Mouse (Mus musculus): Measurements from ENCODE around the gene Klk1b3.
"Not testable (repeated sequence)": the region's sequence is repeated elsewhere in the genome, so short reads cannot be mapped to it uniquely, and the experiment has no call there.

Gene Klk1b3

DNA sequence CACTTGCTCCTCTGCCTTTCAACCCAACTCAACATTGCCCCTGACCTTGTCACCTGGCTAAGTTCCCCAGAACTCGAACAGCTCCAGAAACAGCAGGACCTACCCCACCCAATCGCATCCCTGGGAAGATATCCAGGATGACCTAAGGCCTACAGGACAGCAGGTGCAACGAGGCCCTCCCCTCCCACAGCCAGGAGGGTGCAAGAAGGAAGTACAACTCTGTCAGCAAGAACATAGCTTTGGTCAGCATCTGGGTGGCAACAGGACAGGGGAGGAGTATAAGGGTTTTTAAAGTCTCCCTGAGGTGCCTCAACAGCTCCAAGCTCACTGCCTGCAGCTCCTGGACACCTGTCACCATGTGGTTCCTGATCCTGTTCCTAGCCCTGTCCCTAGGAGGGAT is at the start of gene Klk1b3:
Gene Klk1b3 (plus strand): TSS at position 301 of the 400 bp plus-strand sequence.
- in situ Hi-C loops (cut with MboI, MseI), result no loop called here

- in situ Hi-C loops (cut with MboI, MseI), result loop anchor here (5.0 kb wide), 1 partner anchor 67 kb away; the partner anchor contains the start of gene Klk1b22
These were observed 18.5 kb upstream of the Klk1b3 start for GRCm38 (mm10) chr7:44179299-44180045.

GRCm38 (mm10) chr7:44186516-44186915 is 11.5 kb upstream of the Klk1b3 start:
- in situ Hi-C loops (cut with MboI, MseI), result not testable (repeated sequence)

- in situ Hi-C loops (cut with MboI, MseI), result not testable (repeated sequence)
These were observed 10.1 kb upstream of the Klk1b3 start, which contains the start of gene Klk1b24 for GRCm38 (mm10) chr7:44187936-44188335. Klk1b24 (plus strand) TSS chr7:44188236.

GRCm38 (mm10) chr7:44193466-44193865 is 4.5 kb upstream of the Klk1b3 start:
- in situ Hi-C loops (cut with MboI, MseI), result not testable (repeated sequence)

- in situ Hi-C loops (cut with MboI, MseI), result not testable (repeated sequence)
These were observed 9.1 kb downstream of the Klk1b3 start, which contains the start of gene Klk1b4 for GRCm38 (mm10) chr7:44207135-44207534. Klk1b4 (plus strand) TSS chr7:44207435.

DNA sequence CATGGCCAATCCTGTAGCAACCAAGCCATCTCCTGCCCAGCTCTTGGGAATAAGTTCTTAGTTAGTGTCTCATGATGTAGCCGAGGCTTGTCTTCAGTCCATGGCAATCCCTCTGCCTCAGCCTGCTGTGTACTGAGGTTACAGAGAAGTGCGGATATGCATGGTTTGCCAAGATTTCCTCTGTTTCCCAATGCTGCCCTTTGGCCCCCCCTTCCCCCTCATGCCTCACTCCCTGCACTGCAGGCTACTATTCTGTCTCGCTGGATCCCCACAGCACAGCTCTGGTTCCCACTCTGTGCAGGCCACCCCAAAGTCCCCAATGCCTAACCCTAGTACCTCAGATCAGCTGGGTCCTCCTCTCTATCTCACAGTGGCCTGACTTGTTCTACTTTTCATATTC is 10.3 kb downstream of the Klk1b3 start:
- in situ Hi-C loops (cut with MboI, MseI), result no loop called here

DNA sequence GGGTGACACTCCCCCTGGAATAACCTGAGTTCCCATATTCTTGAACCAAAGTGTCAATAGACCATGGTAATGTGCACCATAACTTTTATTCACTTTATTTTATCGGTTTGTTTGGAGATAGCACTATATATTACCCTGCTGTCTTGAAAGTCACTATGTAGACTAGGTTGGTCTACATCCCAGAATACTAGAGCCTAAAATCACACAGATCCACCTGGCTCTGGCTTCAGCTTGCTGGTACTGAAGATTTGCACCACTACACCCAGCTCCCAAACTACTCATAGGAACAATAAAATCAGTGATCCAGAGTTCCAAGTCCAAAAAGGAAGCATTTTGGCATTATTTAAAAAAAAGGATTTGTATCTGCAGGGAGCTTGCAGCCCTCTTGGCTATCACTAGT is 17.7 kb downstream of the Klk1b3 start, which contains the start of gene Klk1b5:
Gene Klk1b5 (plus strand): TSS at position 301 of the 400 bp plus-strand sequence.
- in situ Hi-C loops (cut with MboI, MseI), result no loop called here

DNA sequence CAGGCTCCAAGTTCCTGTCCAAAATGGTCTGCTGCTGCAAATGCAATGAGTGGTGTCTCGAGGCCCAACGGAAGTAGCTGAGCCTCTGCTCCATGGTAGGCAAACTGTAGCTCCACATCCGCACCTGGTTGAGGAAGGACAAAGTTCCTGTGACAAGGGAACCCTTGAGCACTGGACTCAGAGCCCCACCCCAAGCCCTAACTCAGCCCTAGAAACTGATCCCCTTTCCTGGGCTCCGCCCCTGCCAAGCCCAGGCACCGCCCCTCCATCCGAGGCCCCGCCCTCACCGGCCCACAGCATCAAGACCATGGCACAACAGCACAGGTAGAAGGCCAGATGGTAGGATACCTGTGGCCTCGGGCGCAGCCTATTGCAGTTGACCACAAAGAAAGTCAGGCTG is 23.6 kb downstream of the Klk1b3 start:
- in situ Hi-C loops (cut with MboI, MseI), result not testable (repeated sequence)

DNA sequence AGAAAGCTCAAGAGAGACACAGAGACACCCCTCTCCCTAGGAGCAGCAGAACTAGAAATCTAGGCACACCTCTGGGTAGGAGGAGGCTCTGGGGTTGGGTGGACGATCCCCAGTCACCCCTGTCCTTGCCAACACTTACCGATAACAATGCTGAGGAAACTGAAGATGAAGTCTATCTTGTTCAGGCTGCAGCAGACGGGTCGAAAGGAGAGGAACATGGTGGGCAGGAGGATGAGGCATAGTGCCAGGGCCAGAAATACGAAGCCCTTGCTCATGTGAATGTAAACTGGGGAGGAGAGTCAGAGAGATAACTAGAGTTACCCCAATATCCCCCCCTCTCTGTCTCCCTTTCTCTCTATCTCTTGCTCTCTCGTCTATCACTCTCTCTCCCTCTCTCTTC is 24.3 kb downstream of the Klk1b3 start:
- in situ Hi-C loops (cut with MboI, MseI), result not testable (repeated sequence)

- in situ Hi-C loops (cut with MboI, MseI), result no loop called here
These were observed 27.1 kb downstream of the Klk1b3 start, which contains the start of gene Klk1 for GRCm38 (mm10) chr7:44225076-44225475. Klk1 (plus strand) TSS chr7:44225360.

DNA sequence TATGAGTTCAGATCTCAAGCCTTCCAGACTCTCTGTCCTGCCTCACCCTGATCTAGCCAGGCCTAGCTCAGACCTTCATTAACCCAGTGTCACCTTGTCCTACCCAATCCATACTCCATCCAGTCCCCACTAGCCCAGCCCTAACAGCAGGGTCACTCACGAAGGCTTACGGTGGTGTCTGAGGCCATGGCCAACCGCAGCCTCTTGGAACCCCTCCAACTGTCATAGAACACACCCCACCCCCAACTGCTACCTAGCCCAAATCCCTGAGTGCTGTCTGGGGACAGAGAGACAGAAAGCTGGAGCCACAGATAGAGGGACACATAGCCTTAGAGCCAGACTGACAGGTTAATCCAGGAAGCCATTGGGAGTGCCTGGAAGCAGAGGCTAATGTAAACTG is 37.9 kb downstream of the Klk1b3 start, which contains the start of gene Gm36864:
Gene Gm36864 (plus strand): TSS at position 269 of the 400 bp plus-strand sequence.
- in situ Hi-C loops (cut with MboI, MseI), result no loop called here

DNA sequence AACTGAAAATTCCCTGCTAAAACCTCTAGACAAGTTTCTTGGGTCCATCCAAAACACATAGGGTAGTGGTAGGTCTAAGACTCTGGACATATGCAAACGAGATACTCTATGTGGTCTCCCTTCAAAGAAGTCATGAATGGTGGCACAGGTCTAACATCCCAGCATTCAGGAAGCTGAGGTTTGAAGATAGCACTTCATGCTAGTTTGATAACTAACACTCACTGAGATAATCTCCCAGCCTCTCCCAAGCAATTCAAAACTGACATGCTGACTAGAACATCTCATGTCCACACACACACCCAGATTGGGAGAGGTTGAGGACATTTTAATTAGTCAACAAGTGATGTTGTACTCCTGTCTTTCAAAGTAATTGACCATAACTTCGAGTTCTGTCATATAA is 41.9 kb downstream of the Klk1b3 start:
- in situ Hi-C loops (cut with MboI, MseI), result no loop called here

GRCm38 (mm10) chr7:44240712-44241111 is 42.7 kb downstream of the Klk1b3 start:
- in situ Hi-C loops (cut with MboI, MseI), result no loop called here

- in situ Hi-C loops (cut with MboI, MseI), result no loop called here
These were observed 43.2 kb downstream of the Klk1b3 start for GRCm38 (mm10) chr7:44241163-44241562.

DNA sequence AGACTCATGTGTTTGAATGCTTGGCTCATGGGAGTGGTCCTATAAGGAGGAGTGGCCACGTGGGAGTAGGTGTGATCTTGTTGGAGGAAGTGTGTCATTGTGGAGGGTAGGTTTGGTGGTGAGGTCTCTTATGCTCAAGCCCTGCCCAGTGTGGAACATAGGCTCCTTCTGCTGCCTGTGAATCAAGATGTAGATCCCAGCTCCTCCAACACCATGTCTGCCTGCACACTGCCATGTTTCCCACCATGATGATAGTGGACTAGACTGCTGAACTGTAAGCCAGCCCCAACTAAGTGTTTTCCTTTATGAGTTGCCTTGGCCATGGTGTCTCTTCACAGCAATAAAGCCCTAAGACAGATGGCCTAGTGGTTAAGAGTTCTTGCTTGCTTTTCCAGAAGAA is 46.1 kb downstream of the Klk1b3 start:
- in situ Hi-C loops (cut with MboI, MseI), result no loop called here

DNA sequence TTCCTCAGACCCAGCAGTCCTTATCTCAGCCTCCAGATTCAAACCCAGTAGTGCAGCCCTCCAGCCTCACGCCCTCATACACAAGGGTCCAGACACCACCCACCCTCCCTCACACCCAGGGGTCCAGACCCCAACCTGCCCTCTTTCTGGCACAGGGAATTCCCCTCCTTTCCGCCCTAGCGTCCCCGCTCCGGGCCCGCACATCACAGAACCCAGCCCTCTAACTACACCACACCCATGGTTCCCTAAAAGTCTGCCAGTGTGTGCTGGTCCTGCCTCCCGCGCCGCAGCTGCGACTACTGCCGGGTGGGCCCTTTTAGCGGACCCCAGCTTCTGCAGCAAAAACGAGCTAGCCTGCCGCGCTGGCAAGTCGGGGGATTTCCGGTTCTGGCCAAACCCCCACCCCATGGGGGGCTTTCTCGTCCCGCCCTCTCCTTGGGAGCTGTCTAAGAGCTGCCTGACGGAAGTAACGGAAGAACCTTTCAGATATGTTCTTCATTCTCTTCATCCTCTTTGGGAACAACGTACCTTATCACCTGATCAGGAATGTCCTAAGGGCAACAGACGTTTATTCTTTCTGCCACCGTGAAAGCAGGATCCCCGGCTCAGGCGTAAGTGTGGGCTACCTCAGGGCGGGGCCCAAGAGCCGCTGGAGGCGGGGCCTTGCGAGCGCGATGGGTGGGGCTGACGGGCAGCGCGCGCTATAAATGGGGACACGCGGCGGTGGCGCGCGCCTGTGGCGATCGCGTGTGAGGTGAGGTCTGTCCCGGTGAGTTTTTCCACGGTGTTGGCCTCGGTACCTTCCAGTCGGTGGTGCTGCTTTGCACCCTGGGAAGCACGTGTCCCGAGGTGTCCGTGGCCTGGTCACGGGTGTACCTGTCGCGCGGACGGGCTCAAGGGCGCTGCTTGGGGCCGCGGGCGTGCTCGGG is 48.3 kb downstream of the Klk1b3 start, which contains the start of the genes 1700028J19Rik and 2410002F23Rik:
Gene 1700028J19Rik (minus strand): TSS at position 641 of the 929 bp plus-strand sequence.
Gene 2410002F23Rik (plus strand): TSS at position 668 of the 929 bp plus-strand sequence.
- in situ Hi-C loops (cut with MboI, MseI), result no loop called here

DNA sequence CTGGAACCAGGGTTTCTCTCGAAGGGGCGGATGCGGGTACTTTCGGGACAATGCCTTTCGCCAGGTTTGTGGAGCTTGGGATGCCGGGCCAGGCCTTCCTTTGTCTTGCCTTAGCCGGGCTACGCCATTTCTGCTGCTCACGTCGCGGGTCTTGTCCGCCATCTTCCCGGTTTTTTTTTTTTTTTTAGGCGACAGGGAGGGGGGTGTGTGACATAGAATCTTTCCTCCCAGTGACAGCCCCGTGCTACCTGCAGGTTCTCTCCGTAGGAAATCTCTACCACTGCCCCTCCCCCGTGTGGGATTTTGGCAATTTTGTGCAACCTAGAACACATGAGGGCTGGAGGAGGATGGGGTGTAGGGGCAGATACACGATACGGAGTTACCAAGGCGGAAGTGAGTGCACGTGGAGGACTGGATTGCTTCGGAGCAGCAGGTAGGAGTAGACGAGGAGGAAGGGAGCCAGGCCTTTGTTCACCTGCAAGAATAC is 49.0 kb downstream of the Klk1b3 start:
- in situ Hi-C loops (cut with MboI, MseI), result no loop called here

- in situ Hi-C loops (cut with MboI, MseI), result no loop called here
These were observed 50.0 kb downstream of the Klk1b3 start for GRCm38 (mm10) chr7:44247971-44248370.

DNA sequence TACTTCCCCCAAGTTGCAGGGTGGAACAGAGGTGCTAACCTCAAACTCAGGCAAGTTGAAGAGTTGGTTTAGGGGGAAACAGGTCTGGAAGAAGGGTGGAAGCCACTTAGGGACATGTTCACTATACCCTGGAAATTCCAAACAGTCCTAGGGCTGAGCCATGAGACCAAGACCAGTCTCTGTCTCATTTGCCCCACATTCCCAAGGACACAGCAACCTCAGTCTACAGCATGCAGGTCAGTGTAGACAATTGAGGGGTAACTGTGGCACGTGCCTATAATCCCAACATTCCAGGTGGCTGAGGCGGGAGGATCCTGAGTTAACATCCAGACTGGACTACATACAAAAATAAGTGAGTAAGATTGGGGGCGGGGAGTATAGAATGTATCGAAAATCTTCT is 51.3 kb downstream of the Klk1b3 start:
- in situ Hi-C loops (cut with MboI, MseI), result no loop called here

- in situ Hi-C loops (cut with MboI, MseI), result not testable (repeated sequence)
These were observed 52.8 kb downstream of the Klk1b3 start for GRCm38 (mm10) chr7:44250732-44251275.

Measured in T-helper 1 cell (primary cell).